In the genomic region with DNA sequence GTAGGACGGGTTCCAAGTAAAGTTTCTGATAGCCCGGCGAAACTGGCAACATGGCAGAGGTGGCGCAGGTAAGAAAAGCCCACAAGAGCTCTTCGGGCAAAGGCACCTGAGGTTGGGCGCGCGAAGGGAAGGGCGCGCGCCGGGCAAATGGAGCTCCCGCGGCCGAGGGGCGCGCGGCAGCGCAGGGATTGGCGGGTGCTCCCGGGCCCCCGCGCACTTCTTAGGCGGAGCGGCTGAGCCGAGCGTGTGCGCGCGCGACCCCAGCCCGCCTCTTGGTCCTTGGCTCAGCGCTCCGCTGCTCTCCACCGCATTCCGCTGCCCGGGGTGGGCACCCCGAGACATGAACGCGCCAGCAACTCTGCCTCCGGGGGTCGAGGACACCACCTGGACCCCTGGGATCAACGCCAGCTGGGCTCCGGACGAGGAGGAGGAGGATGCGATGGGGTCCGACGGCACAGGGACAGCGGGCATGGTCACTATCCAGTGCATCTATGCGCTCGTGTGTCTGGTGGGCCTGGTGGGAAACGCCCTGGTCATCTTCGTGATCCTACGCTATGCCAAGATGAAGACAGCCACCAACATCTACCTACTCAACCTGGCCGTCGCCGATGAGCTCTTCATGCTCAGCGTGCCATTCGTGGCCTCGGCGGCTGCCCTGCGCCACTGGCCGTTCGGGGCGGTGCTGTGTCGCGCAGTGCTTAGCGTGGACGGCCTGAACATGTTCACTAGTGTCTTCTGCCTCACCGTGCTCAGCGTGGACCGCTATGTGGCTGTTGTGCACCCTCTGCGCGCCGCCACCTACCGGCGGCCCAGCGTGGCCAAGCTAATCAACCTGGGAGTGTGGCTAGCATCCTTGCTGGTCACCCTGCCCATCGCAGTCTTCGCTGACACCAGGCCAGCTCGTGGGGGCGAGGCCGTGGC, we compare ENCODE assay signal across 8 mouse cellular contexts. TPM values are rescaled to one million over a fixed set of nuclear protein-coding genes. Genes with fewer than 3 reads are reported as not detected.
DNase-seq lines count a peak whose midpoint lies in the region; ATAC-seq lines count a peak whose summit lies in the region.

TSS of gene Sstr4 (plus strand) at position 214 of the 921 bp plus-strand sequence.

- ATAC-seq in forebrain, embryonic 12.5 days (ENCODE audit: low FRiP score) = peak; percentile 85

- H3K27ac ChIP-seq in forebrain, embryonic 12.5 days = no peak within 1 kb of the TSS

- H3K36me3 ChIP-seq in forebrain, embryonic 12.5 days (replicated peaks) = no peaks in the 10 kb centered on the region

- WGBS in forebrain, embryonic 12.5 days = 3% methylated on average over 83 of the region's 83 CpGs

- H3K4me3 ChIP-seq in forebrain, embryonic 12.5 days (replicated peaks) = peak within 1 kb of the TSS; percentile 55

- no peaks in the 10 kb centered on the region for H3K9me3 ChIP-seq in forebrain, embryonic 12.5 days

- H3K27me3 ChIP-seq in forebrain, embryonic 12.5 days = peaks cover 44% of the 10 kb centered on the region

- peaks cover 10% of the 10 kb centered on the region; the same call in 1 of the 2 replicates for H3K4me1 ChIP-seq in forebrain, embryonic 12.5 days

- peak within 1 kb of the TSS; percentile 95 for H3K4me2 ChIP-seq in forebrain, embryonic 12.5 days

- peak within 1 kb of the TSS; percentile 51 for H3K9ac ChIP-seq in forebrain, embryonic 12.5 days

- DNase-seq in 3134 (ENCODE audit: extremely low read depth, insufficient read length, low spot score) = peak; percentile 15
- peak; percentile 32 to 70 for DNase-seq in adrenal gland, adult (ENCODE audit: inconsistent age in 2 of 2, low spot score in 1 of 2)
- DNase-seq in heart, postnatal 36 days = peak; percentile 68 to 72
- peak; percentile 59 to 65 for DNase-seq in layer of hippocampus, postnatal 25 days (ENCODE audit: extremely low spot score in 1 of 2, low spot score in 1 of 2)
- DNase-seq in lung, postnatal 10 days = peak; percentile 56
- peak; percentile 59 for DNase-seq in retina, postnatal 1 day
- no peak for DNase-seq in urinary bladder, postnatal 36 days (ENCODE audit: low spot score in 2 of 2)

- intact Hi-C loops in heart, postnatal 36 days (cut with DNase I) = loop anchor here (5.0 to 10.0 kb wide), 2 partner anchors 118 to 591 kb away; no protein-coding TSS in a partner anchor

RNA-seq across cellular contexts. Expression of gene Sstr4, which starts in this region (rescaled TPM):
- 0.70 and 1.00 TPM in 2 replicates for polyA plus RNA-seq in forebrain, embryonic 12.5 days (2016; fragmentation: Nextera tagmentation; extraction: Ambion mirVana)
- total RNA-seq in heart, postnatal 36 days (2021) = 1 to 10 TPM; 1.0 to 1.9 TPM
- total RNA-seq in layer of hippocampus, postnatal 25 days (2021) = 10 to 100 TPM; 74.0 to 81.6 TPM

Comparison
In these comparisons a context has a peak if more than half of its experiments do, and no peak if none do; other contexts are left out.
1. RNA of gene Sstr4 (total RNA-seq): 74.0 to 81.6 TPM in layer of hippocampus, postnatal 25 days; 1.0 to 1.9 TPM in heart, postnatal 36 days; every median in the first group is over 10 times any median in the second.
2. Peak in ATAC-seq, H3K4me3 ChIP-seq, H3K9ac ChIP-seq and H3K4me2 ChIP-seq in forebrain, embryonic 12.5 days; RNA of the gene not detected or under 1 TPM.
3. DNase-seq: peak in 3134 (single experiment), adrenal gland, adult (2 of 2), heart, postnatal 36 days (2 of 2), layer of hippocampus, postnatal 25 days (2 of 2), lung, postnatal 10 days (single experiment) and retina, postnatal 1 day (single experiment); none in urinary bladder, postnatal 36 days (0 of 2).